Mouse (Mus musculus) NIH3T3 (cell line): ENCODE data around the gene Bbs2.

Experiments
- DNase-seq: peaks from one replicate; pipeline ENCODE4 v3.0.0-alpha.2; 2012; ENCODE audit warnings: low read depth

Bbs2 gene

DNA sequence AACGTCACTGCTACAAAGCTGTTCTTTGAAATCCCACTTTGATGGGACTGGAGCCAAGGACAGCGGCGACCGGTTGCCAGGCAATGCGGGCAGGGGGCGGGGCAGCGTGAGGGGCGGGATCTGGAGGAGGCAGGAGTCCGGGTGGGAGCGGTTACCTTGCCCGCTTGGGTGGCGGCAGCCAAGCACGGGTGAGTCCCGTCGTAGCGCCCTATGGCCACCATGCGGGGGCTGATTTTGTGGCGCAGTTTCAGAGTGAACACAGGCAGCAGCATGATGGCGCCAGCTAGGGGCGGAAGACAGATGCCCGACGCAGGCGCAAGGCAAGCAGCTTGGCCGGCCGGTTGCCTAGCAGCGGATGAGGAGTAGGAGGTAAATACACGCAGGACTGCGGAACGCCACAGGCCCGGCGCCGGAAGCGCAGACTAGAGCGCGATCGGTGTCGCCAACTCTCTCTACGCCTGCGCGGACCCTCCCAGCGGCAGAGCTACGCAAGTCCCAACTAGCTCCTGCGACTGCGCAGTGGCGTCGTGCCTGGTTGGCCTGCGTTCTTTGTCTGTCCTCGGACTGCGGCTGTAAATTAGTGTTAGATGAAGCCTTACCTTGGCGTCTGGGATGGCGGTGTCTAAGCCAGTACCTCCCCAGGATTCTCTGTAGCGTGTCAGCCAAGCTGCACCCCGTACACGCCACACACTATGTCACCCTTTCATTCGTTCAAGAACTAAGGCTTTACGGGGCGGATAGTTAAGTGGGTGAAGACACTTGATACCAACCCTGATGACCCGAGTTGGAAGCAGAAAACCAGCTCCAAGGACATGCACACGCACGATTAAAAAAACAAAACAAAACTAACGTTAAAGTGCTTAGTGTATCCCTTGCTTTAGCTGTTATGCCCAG is at the start of gene Bbs2:
Gene Bbs2 (minus strand): TSS at position 848 of the 894 bp plus-strand sequence.
- DNase-seq: peak; percentile 100

DNA sequence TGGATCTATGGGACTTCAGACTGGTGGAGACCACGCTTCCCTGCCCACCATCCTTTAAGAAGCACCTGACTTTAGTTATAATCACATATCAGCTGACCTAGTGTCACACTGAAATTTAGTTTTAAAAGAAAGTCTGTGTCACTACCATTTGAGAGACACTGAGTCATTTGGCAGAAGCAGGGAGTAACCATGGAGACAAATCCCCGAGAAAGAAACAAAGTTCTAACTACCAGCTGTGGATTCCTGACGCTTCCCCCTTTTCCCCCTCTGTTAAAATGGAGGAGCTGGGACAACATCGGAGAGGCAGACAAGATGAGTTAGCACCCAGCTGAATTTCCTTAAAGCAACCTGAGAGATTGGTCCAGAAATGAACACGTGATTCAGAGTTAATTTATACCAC is 49.5 kb upstream of the Bbs2 start:
- peak; percentile 67 for DNase-seq

DNA sequence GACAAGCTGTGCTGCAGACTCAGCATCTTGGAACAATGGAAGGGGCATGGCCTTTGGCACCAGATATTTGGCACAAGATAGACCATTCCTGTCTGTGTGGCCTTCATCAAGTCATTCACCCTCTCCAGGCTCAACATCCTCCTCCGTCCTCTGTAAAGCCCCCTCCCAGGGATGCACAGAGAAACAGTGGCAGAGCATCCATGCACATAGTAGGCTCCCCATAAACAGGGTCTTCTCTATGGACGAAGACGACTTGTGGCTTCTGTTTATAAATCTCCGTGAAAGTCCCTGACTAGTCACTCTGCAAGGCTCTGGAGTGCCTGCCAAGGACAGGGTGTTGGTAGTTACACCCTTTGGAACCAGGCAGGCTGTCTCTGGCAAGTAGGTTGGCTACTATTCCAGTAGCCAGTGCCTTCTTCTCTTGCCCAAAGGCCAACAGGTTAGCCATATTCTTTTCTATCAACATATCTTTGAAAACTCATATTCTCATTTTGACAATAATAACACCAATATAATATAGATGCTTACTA is 41.6 kb upstream of the Bbs2 start:
- DNase-seq: no peak

DNA sequence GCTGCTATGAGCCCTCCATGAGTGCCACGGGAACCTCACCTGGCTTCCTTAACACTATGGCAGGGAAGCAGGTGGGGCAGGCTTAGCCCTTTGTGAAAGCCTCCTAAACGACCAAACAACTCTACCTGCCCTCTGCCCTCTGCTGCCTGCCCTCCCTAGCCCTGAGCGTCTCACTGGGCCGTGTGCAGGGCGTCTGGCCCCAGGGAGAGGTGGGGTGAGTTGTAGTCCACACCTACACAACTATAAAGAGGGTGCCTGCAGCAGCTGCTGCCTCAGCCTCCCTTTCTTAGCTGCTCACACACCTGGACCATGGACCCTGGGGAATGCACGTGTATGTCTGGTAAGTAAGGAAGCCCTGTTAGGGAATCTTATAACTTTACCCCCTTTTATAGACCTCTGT is 38.2 kb upstream of the Bbs2 start, which contains the start of gene Mt4:
Gene Mt4 (plus strand): TSS at position 265 of the 400 bp plus-strand sequence.
- DNase-seq: no peak

DNA sequence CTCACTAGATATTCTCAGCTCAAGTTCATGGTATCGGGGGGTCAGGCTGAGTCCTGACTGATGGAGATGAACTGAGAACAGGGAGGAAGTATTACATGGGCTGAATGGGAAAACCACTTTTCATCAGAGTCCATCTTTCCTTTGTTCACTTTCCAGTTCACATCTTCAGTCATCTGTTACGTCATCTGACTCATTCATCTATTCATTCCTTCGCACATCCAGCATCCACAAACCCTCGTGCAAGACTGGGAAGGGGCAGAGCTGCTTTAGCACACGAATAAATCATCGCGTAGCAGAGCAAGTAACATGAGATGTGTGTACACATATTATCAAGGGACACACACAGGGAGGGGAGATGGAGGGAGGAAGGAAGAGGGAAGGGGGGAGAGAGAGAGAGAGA is 37.5 kb upstream of the Bbs2 start:
- peak; percentile 52 for DNase-seq

DNA sequence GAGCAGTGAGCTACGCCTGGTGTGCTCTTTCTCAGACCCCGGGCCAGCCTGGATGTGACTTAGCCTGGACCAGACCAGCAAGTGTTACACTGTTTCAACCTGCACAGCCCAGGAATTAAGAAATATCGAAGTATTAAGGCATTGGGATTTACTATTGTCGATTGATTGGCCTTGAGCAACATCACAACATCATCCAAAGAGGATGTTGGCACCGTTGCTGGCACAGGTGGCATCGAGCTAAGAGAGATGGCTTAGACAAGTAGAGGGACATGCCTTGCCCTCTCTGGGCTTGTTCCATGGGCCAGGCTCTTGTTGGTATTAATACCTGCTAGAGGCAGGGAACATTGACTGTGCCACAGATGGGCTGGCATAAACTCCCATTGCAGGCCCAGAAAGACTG is 36.8 kb upstream of the Bbs2 start:
- no peak for DNase-seq

DNA sequence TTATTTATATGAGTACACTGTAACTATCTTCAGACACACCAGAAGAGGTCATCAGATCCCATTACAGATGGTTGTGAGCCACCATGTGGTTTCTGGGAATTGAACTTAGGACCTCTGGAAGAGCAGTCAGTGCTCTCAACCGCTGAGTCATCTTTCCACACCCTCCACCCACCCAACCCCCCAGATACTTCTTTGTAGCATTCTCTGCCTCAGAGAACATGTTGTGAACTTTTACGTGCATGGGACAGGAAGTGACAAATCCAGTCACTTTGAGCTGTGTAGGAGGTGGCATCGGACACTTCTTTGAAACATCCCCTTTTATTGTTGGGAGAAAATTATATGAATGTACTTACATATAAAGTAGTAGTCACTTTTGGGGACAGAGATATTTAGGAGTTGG is 35.9 kb upstream of the Bbs2 start:
- DNase-seq: peak; percentile 76

DNA sequence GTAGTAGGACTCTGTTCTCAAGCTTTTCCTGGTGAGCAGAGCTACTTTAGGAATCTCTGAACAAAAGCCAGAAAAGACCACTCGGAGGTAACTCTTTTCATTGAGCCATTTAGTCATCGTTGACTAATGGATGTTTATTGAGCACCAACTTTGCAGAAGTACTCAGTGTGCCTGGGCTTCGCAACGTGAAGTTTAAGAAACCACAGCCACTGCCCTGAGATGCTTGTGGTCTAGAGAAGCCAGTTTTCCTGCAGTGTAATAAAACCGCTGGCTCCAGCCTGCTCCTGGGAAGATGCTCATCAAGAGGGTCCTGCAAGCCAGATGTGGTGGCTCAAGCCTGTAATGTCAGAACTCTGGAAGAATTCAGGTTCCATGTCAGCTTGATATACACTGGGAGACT is 33.4 kb upstream of the Bbs2 start:
- DNase-seq: peak; percentile 46

DNA sequence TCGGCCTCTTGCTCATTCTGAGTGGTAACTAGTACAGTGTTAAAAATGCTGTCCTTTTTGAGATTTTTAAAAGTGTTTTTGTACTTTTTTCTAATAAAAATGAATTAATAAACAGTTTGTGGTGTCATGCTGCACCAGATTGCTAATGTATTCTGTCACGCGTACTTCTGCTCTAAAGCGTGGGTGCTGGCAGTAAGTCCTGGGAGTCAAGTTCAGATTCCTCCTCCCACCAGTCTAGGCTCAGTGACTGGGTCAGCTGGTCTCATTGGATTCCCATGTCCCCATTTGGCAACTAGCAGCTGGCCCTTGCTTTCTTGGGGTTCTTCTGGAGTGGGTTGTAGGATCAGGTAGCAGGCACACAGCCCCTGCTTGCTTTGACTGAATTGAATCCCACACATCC is 31.4 kb upstream of the Bbs2 start:
- no peak for DNase-seq

DNA sequence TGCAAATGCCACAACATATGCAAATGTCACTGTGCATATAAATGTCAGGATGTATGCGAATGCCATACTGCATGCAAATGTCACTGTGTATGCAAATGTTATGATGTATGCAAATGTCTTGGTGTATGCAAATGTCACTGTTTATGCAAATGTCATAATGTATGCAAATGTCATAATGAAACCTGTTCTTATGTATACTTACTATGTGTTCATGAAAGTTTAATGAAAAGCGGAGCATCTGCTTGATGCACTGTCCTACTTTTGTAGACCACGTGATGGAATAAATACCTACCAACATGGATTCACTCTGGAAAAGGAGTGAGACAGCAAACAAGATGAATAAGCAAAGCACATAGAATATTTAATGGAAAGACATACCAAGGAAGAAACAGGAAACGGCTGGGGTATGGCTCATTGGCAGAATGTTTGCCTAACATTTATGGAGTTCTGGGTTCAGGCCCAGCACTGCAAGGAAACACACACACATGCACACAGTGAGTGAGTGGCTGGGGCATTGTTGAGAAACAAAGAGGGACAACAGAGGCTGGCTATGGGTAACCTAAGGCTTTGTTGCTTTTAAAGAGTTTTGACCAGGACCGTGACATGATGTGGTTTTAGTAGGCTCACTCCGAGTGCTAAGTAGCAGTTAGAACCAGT is 30.5 kb upstream of the Bbs2 start:
- no peak for DNase-seq

DNA sequence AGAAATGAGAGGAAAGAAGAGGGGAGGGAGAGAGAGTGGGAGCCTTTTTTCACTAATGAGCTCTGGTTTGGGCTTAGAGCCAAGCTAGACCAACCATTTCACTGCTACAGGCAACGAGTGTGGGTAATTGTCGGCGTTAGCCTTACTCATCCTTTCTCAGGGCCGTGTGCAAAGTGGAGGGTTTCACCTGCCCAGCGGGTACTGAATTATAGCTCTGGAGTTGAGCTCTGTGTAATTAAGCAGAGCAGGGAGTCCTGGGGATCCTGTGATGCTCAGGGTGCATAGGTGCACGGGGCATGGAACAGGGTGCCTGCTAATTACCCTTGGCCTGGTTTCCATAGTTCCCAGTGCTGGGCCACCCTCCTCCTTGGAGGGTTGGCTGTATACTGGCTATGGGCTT is 29.0 kb upstream of the Bbs2 start:
- DNase-seq: no peak

DNA sequence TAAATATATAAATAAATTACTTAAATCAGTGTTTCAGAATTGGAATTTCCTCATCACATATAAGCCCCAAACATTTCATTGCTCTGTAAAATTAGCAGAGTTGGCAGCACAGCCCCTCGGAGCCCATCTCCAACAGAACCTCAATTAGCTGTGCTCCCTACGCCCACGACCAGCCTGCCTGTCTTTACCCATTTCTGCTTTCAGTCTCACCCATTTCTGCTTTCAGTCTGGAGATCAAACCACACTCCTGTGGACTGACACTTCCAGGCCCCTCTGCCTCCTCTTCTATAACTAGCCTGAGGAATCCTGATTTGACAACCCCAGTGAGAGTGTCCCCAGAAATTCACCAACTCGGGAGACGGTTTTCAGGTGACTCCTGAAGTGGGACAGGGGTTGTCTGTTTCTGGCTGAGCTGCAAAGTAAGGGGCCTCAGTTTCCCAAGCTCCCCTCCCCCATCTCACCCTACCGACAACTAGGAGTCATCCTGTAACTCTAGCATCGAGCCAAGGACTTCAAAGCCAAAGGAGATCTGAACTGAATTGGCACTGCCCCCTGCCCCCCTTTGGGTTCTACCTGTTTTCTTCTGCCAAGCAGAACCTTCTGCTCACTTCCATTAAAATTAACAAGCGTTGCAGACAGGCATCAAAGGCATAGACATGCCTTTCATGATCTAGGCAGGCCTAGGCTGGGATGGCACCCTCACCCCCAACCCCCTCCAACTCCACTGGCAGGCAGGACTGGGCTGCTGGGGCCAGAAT is 24.2 kb upstream of the Bbs2 start:
- DNase-seq: no peak

DNA sequence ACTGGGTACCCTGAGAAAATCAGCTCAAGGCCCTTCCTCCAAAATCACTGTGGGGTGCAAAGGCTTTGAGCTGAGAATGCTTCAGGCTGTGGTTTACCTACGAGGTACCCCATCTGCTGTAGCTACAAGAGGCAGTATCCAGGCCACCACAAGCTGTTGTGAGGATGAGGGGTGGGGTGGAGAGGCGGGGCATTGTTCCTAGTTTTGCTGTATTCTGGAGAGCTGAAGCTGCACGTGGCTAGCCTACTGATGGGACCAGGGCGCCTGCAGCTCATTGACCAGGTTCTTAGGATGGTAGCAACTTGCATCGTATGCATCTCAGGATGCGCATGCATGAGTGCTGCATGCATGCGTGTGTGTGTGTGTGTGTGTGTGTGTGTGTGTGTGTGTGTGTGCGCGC is 22.9 kb upstream of the Bbs2 start:
- DNase-seq: no peak

DNA sequence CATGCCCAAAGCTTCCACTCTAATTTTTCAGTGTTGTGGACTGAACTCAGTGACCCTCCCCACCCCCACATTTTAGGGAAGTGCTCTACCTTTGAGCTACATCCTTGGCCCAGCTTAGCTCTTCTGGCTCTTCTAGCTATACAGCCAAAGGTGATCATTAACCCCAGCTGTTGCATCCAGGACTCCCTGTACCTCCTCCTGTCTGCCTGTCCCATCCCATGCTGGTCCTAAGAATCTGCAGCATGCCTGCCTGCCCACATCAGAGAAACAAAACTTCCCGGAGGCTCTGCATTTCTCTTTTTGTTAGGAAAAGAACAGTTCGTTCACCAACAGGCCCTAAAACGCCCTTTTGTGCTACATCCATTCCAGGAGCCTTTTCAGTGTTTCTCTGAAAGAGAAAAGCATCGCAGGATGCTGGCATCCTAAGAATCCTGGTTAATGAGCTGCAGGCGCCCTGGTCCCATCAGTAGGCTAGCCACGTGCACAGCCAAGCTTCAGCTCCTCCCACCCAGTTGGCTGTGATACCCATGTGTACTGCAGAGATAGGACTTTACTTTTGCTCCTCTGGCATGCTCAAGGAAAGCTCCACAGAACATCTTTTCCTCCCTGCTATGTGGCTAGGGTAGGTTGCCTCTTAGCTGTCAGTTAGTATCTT is 20.2 kb upstream of the Bbs2 start:
- peak; percentile 50 for DNase-seq

DNA sequence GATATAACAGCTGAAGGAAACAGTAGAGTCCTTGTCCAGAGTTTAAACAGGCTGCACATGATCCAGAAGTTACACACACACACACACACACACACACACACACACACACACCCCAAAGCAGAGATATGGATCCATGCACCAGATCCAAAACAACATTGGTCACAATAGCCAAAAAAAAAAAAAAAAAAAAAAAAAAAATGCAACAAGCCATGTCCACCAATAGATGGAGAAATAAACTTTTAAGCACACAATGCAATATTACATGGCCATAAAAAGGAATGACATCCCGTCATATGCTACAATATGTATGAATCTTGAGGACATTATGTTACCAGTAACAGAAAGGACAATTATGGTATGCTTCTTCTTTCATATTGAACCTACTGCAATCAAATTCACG is 15.2 kb upstream of the Bbs2 start:
- no peak for DNase-seq

DNA sequence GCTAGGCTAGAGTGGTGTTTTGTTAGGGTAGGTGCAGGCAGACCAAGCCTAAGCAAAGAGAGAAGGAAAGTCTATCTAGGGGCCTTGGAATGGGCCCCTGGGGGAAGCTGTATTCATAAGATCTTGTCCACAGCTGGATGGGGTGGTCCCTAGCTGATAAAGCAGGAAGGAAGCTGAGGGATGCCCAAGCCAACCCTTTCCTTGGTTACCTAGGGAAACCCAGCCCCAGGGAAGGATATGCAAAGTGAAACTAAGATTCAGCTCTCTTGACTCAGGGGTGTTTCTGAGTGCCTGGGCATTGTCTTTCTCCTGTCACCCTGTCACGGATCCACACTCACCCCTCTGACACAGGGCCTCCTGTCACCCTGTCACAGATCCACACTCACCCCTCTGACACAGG is 14.7 kb upstream of the Bbs2 start:
- DNase-seq: no peak

DNA sequence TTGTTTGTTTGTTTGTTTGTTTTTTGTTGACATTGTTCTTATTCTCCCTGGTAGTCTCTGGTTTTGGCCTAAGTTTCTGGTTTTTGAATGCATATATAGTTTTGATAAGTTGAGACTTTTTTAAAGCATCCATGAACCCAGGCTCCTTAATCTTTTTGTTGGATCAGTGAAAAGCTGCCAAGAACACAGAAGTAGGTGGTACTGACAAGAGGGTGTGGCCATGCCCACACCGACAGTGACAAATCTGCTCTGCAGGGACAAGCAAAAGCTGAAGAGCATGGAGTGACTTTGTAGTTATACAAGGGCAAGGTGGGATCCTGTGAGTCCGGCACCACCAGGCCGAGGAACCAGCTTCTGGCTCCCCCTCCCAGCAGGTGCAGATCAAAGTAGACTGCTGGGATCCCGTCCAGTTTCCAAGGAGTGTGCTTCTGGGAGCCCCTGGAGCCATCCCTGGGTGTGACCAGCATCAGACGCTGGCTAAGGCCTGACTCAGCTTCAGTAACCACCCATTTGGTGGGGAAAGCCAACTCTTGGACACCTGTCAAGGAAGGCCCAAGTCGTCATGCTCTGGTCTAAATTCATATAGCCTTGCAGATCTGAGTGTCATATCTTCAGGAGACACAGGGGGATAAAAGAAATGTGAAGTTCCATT is 11.9 kb upstream of the Bbs2 start:
- DNase-seq: no peak

DNA sequence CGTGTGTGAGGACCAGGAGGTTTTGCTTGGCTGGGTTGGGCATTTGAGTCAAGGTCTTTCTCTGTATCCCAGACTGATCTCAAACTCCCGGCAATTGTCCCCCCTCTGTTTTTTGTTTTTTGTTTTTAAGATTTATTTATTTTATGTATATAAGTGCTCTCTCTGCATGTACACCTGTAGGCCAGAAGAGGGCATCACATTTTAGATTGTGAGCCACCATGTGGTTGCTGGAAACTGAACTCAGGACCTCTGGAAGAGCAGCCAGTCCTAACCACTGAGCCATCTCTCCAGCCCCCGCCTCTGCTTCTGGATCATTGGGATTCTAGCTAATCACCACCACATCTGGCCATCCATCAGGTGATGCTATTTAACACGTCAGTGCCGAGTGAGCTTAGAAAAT is 11.1 kb upstream of the Bbs2 start:
- no peak for DNase-seq

DNA sequence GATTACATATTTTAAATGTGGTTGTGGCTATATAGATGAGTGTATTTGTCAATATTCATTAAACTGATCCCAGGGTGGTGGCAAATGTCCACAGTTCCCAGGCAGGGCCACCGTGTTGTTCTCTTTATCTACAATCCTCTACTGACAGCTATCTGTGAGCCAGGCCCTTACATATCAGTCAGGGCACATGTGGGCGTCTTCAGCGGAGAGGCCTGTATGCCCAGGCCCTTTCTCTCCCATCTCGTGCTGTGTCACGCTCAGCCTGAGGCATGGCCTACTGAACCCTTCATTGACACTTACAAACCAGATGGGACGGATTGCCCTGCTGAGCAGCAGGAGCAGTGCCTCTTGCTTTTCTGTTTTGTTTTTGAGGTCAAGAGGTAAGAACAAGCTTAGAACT is 10.7 kb upstream of the Bbs2 start:
- no peak for DNase-seq

DNA sequence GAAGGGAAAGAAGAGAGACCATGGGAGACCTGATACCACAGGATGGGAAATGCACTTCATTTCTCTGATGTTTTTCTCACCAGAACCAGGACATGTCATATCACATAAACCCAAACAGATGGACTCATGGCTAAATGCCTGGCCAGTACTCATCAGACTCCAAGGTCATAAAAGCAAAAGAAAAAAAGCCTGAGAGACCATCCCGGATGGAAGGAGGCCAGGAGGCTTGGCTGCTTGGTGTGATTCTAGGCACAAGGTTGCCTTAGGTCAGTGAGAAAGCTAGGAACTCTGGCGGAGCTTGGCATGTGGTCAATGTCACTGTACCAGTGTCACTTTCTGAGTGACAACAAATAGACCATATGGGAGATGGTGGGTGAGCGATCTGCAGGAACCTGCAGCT is 9.1 kb upstream of the Bbs2 start:
- DNase-seq: peak; percentile 19

DNA sequence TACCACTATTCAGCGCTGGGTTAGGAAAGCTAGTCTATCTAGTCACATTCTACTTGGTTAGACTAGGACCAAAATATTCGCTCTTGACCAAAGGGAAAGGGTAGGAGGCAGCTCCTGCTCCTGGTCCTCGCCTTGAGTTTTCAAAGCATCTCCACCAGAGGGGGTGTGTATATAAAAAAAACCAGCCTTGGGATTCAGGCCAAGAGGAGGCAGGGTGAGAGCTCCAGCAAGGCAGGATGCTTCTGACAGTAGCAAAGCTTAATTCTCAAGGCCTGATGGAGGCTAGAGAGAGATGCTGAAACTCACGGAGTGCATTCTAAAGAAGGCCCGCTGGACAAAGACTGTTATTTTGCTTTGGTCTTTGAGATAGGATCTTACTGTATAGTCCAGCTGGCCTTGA is 5.4 kb upstream of the Bbs2 start:
- DNase-seq: peak; percentile 68

DNA sequence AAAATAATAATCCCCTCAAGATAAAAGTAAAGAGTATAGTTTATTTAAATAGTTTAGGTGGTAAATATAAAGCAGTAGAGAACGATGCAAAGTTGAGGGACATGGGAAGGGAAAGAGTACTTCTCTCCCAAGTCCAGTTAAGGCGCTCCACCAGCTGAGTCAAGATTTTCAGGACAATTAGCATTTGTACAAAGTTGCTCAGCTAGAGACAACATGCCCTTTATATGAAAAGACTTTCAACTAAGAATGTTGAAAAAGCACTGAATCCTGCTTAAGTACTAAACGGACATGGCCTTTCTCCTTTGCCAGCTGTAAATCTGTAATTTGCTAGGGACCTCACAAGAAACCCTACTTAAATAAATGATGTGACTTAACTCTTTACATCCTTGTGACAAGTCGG is 268 bp upstream of the Bbs2 start:
- DNase-seq: peak; percentile 21
